Mouse (Mus musculus): ENCODE measurements around the gene Hadhb. TPM values are rescaled to one million over a fixed set of nuclear protein-coding genes. Genes with fewer than 3 reads are reported as not detected.

The Hadhb gene
- polyA plus RNA-seq, 1 experiment from 2014 or later: 57.5 TPM

- no peaks in the 10 kb centered on the region for H3K9me3 ChIP-seq (replicated peaks)
- no peaks in the 10 kb centered on the region for H3K27me3 ChIP-seq (replicated peaks)
- peaks cover 38% of the 10 kb centered on the region for H3K4me1 ChIP-seq
- no peaks in the 10 kb centered on the region for H3K36me3 ChIP-seq
- H3K4me2 ChIP-seq: peak overlapping the region; percentile 77
- H3K4me3 ChIP-seq (replicated peaks): peak overlapping the region; percentile 69
- peak; percentile 73 for ATAC-seq (ENCODE audit: low FRiP score)
- peak overlapping the region; percentile 91 for H3K27ac ChIP-seq (replicated peaks)
- peak overlapping the region; percentile 84 for H3K9ac ChIP-seq (replicated peaks)
- WGBS: under 1% methylated on average over 31 of the region's 31 CpGs
Measured at GRCm38 (mm10) chr5:30155395-30155792, 346 bp downstream of the Hadhb start.

- H3K27ac ChIP-seq (replicated peaks): peak overlapping the region; percentile 91
- peak overlapping the region; percentile 69 for H3K4me3 ChIP-seq (replicated peaks)
- H3K9me3 ChIP-seq (replicated peaks): no peaks in the 10 kb centered on the region
- no peaks in the 10 kb centered on the region for H3K27me3 ChIP-seq (replicated peaks)
- H3K9ac ChIP-seq (replicated peaks): peak overlapping the region; percentile 84
- ATAC-seq (ENCODE audit: low FRiP score): no peak
- peaks cover 38% of the 10 kb centered on the region for H3K4me1 ChIP-seq
- WGBS: 45% methylated on average over 13 of the region's 13 CpGs
- H3K4me2 ChIP-seq: peak overlapping the region; percentile 77
- no peaks in the 10 kb centered on the region for H3K36me3 ChIP-seq
Measured at GRCm38 (mm10) chr5:30155821-30156629, 977 bp downstream of the Hadhb start.

DNA sequence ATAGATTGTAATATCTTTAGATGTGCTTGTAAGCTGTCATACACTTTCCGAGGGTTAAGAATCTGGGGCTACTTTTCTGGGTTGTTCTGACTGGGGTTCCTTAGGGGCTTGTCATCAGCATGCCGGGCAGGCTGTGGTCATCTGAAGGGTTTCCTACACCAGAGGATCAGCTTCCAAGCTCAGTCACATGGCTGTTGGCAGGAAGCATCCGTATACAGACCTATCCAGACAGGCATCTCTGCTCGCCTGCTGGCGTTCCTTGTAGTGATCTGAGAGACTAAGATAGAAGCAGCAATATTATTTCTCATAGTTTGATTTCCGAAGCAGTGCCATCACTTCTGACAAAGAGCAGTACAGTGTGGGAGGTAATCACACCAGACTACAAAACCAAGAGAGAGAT, 4.6 kb downstream of the Hadhb start:
- ATAC-seq (ENCODE audit: low FRiP score): no peak
- 94% methylated on average over 6 of the region's 6 CpGs for WGBS

GRCm38 (mm10) chr5:30161836-30162235, 6.8 kb downstream of the Hadhb start:
- Histone ChIP-seq H3K4me2 (no peak overlapping the region), H3K4me1 (peaks cover 11% of the 10 kb centered on the region; the same call in 1 of the 2 replicates), H3K27ac (replicated peaks) (no peak overlapping the region), H3K9me3 (replicated peaks) (no peaks in the 10 kb centered on the region), H3K36me3 (peaks cover 8% of the 10 kb centered on the region; the same call in 1 of the 2 replicates), H3K9ac (replicated peaks) (no peak overlapping the region), H3K27me3 (replicated peaks) (no peaks in the 10 kb centered on the region), H3K4me3 (replicated peaks) (no peak overlapping the region)
- 87% methylated on average over 1 of the region's 1 CpGs for WGBS
- no peak for ATAC-seq (ENCODE audit: low FRiP score)

More for the DNA sequence above, 4.6 kb downstream of the Hadhb start:
- no peak overlapping the region for H3K9ac ChIP-seq (replicated peaks)
- H3K4me2 ChIP-seq: no peak overlapping the region
- no peak overlapping the region for H3K4me3 ChIP-seq (replicated peaks)
- no peak overlapping the region for H3K27ac ChIP-seq (replicated peaks)
- H3K36me3 ChIP-seq: no peaks in the 10 kb centered on the region
- H3K9me3 ChIP-seq (replicated peaks): no peaks in the 10 kb centered on the region
- H3K4me1 ChIP-seq: peaks cover 23% of the 10 kb centered on the region
- no peaks in the 10 kb centered on the region for H3K27me3 ChIP-seq (replicated peaks)

- ATAC-seq (ENCODE audit: low FRiP score): no peak
- WGBS: 88% methylated on average over 6 of the region's 6 CpGs
Measured at GRCm38 (mm10) chr5:30162339-30162738, 7.3 kb downstream of the Hadhb start.

GRCm38 (mm10) chr5:30165234-30165946, 10.3 kb downstream of the Hadhb start:
- H3K4me2 ChIP-seq: no peak overlapping the region
- no peaks in the 10 kb centered on the region for H3K27me3 ChIP-seq (replicated peaks)
- H3K4me3 ChIP-seq (replicated peaks): no peak overlapping the region
- peaks cover 33% of the 10 kb centered on the region for H3K36me3 ChIP-seq
- no peak for ATAC-seq (ENCODE audit: low FRiP score)
- 94% methylated on average over 5 of the region's 5 CpGs for WGBS
- H3K9me3 ChIP-seq (replicated peaks): no peaks in the 10 kb centered on the region
- H3K9ac ChIP-seq (replicated peaks): no peak overlapping the region
- no peaks in the 10 kb centered on the region for H3K4me1 ChIP-seq
- no peak overlapping the region for H3K27ac ChIP-seq (replicated peaks)

More at GRCm38 (mm10) chr5:30162339-30162738, 7.3 kb downstream of the Hadhb start:
- H3K4me3 ChIP-seq (replicated peaks): no peak overlapping the region
- H3K27ac ChIP-seq (replicated peaks): no peak overlapping the region
- no peak overlapping the region for H3K9ac ChIP-seq (replicated peaks)
- H3K4me1 ChIP-seq: peaks cover 7% of the 10 kb centered on the region; the same call in 1 of the 2 replicates
- H3K9me3 ChIP-seq (replicated peaks): no peaks in the 10 kb centered on the region
- H3K36me3 ChIP-seq: peaks cover 8% of the 10 kb centered on the region; the same call in 1 of the 2 replicates
- no peaks in the 10 kb centered on the region for H3K27me3 ChIP-seq (replicated peaks)
- no peak overlapping the region for H3K4me2 ChIP-seq

GRCm38 (mm10) chr5:30170303-30170940, 15.4 kb downstream of the Hadhb start:
- H3K27me3 ChIP-seq (replicated peaks): no peaks in the 10 kb centered on the region
- no peak overlapping the region for H3K27ac ChIP-seq (replicated peaks)
- H3K9me3 ChIP-seq (replicated peaks): no peaks in the 10 kb centered on the region
- no peak overlapping the region for H3K4me2 ChIP-seq
- WGBS: 91% methylated on average over 5 of the region's 5 CpGs
- H3K36me3 ChIP-seq: peaks cover 65% of the 10 kb centered on the region
- no peaks in the 10 kb centered on the region for H3K4me1 ChIP-seq
- H3K9ac ChIP-seq (replicated peaks): no peak overlapping the region
- H3K4me3 ChIP-seq (replicated peaks): no peak overlapping the region
- ATAC-seq (ENCODE audit: low FRiP score): no peak

DNA sequence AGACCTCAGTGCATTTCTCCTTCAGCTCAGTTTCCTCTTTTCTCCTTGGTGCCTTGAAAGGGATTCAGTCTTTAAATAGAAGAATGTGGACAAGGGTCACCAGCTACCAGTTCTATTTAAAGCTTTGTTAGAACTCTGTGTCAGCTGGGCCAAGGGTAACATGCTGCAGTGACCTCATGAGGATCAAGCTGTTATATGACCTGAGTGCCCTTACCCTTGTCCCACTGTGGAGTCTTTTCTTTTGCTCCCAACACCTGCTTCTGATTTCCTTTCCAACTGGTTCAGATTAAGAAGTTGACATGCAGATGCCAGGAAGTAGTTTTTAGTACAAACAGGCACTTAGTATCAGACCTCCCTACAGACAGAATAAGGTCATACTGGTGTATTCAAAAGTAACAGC, 17.1 kb downstream of the Hadhb start:
- peaks cover 78% of the 10 kb centered on the region for H3K36me3 ChIP-seq
- no peak overlapping the region for H3K9ac ChIP-seq (replicated peaks)
- no peaks in the 10 kb centered on the region for H3K4me1 ChIP-seq
- no peaks in the 10 kb centered on the region for H3K9me3 ChIP-seq (replicated peaks)
- H3K27ac ChIP-seq (replicated peaks): no peak overlapping the region
- no peak for ATAC-seq (ENCODE audit: low FRiP score)
- no peaks in the 10 kb centered on the region for H3K27me3 ChIP-seq (replicated peaks)
- no peak overlapping the region for H3K4me2 ChIP-seq
- H3K4me3 ChIP-seq (replicated peaks): no peak overlapping the region

GRCm38 (mm10) chr5:30172931-30173692, 18.1 kb downstream of the Hadhb start:
- Histone ChIP-seq H3K4me3 (replicated peaks) (no peak overlapping the region), H3K9ac (replicated peaks) (no peak overlapping the region), H3K9me3 (replicated peaks) (no peaks in the 10 kb centered on the region), H3K4me2 (no peak overlapping the region), H3K27ac (replicated peaks) (no peak overlapping the region), H3K27me3 (replicated peaks) (no peaks in the 10 kb centered on the region), H3K36me3 (peaks cover 79% of the 10 kb centered on the region), H3K4me1 (no peaks in the 10 kb centered on the region)
- no peak for ATAC-seq (ENCODE audit: low FRiP score)
- 45% methylated on average over 20 of the region's 20 CpGs for WGBS

DNA sequence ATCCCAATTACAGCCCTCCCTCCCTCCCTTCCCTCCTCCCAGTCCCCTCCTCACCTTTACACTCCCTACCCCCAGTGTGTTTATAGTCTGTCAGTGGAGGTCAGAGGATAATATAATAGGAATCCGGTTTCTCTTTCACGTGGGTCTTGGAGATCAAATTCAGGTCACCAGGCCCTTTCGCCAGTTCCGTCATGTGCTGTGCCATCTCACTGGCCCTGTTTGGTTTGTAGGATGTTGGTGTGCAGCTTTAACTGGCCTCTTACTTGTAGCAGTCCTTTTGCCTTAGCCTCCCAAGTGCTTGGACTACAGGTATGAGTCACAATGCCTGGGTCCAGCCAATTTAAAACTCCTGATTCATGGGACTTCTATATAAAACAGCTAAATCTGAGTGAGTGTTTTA, 20.8 kb downstream of the Hadhb start:
- Histone ChIP-seq H3K27me3 (replicated peaks) (no peaks in the 10 kb centered on the region), H3K4me1 (no peaks in the 10 kb centered on the region), H3K36me3 (peaks cover 73% of the 10 kb centered on the region), H3K9ac (replicated peaks) (no peak overlapping the region), H3K9me3 (replicated peaks) (no peaks in the 10 kb centered on the region), H3K4me3 (replicated peaks) (no peak overlapping the region), H3K27ac (replicated peaks) (no peak overlapping the region), H3K4me2 (no peak overlapping the region)
- ATAC-seq (ENCODE audit: low FRiP score): no peak
- 65% methylated on average over 4 of the region's 4 CpGs for WGBS
